Mouse (Mus musculus) forebrain, postnatal 0 days (tissue): Measurements from ENCODE around the gene Arhgap5. TPM values are rescaled to one million over a fixed set of nuclear protein-coding genes. Genes with fewer than 3 reads are reported as not detected.

ENCODE experiments used
- ATAC-seq: fragments of 200-750 bp; cut with Nextera tagmentation; 2 replicates; pipeline ENCODE4 v1.8.0; 2017; ENCODE audit warnings: mild to moderate bottlenecking, moderate library complexity
- DNase-seq: peaks from one replicate; pipeline ENCODE4 v3.0.0-alpha.2; 2015
- H3K27ac ChIP-seq: fragments of 300-500 bp; sonication (generic); 2 replicates; pipeline ENCODE4 v1.5.1; 2014; ENCODE audit warnings: low read depth, mild to moderate bottlenecking, antibody characterized with exemption, low read length, moderate library complexity, mixed read lengths
- H3K27me3 ChIP-seq: fragments of 300-500 bp; sonication (generic); 2 replicates; pipeline ENCODE4 v1.6.1; 2014; ENCODE audit warnings: mild to moderate bottlenecking, low read length, mixed read lengths; ENCODE audit not compliant: insufficient read depth
- H3K36me3 ChIP-seq: fragments of 300-500 bp; sonication (generic); 2 replicates; pipeline ENCODE4 v1.6.1; 2014; ENCODE audit warnings: mild to moderate bottlenecking, moderate library complexity; ENCODE audit not compliant: insufficient read depth
- H3K4me1 ChIP-seq: fragments of 300-500 bp; sonication (generic); 2 replicates; pipeline ENCODE4 v1.6.1; 2014; ENCODE audit warnings: antibody characterized with exemption; ENCODE audit not compliant: insufficient read depth
- H3K4me2 ChIP-seq: fragments of 300-500 bp; sonication (generic); 2 replicates; pipeline ENCODE4 v1.6.1; 2014; ENCODE audit warnings: low read depth, mild to moderate bottlenecking, moderate library complexity
- H3K4me3 ChIP-seq: fragments of 300-500 bp; sonication (generic); 2 replicates; pipeline ENCODE4 v1.5.1; 2014; ENCODE audit warnings: low read depth, low read length, mixed read lengths
- H3K9ac ChIP-seq: fragments of 300-500 bp; sonication (generic); 2 replicates; pipeline ENCODE4 v1.6.1; 2014; ENCODE audit warnings: mild to moderate bottlenecking
- H3K9me3 ChIP-seq: fragments of 300-500 bp; sonication (generic); 2 replicates; pipeline ENCODE4 v1.6.1; 2016; ENCODE audit warnings: low read length
- CTCF ChIP-seq: sonication (generic); IDR thresholded peaks from 2 replicates; pipeline ENCODE4 v1.5.1; 2016; ENCODE audit warnings: antibody characterized with exemption, control low read depth, low read depth
- WGBS: fragments of 180-500 bp; shearing (Covaris S2); extraction: QIAGEN DNeasy Blood & Tissue Kit; methylation state at CpG from one replicate; pipeline ENCODE4 v1.1.7; 2014; 5-methylcytosine and 5-hydroxymethylcytosine counted together
- polyA plus RNA-seq: library from polyadenylated mRNA; unstranded; fragments of >200 nt; fragmentation: Nextera tagmentation; extraction: Ambion mirVana; gene quantifications from 2 replicates; pipeline ENCODE4 v1.2.1, GENCODE M21; 2015
- total RNA-seq: library from RNA; depleted of rRNA; stranded (reverse); fragments of >200 nt; gene quantifications from 2 replicates; pipeline ENCODE4 v1.2.3, GENCODE M21; 2014; rRNA removed

Arhgap5 gene
- total and polyA plus RNA-seq, 2 experiments from 2014 or later = 26.0 to 82.6 TPM

GRCm38 (mm10) chr12:52604992-52605652, 101.3 kb downstream of the Arhgap5 start:
- DNase-seq (no peak), ATAC-seq (no peak)
- Histone ChIP-seq H3K4me3 (peak overlapping the region; percentile 73), H3K4me1 (no peaks in the 10 kb centered on the region), H3K9ac (peak overlapping the region; percentile 91), H3K4me2 (peak overlapping the region; percentile 63), H3K36me3 (no peaks in the 10 kb centered on the region), H3K27ac (peak overlapping the region; percentile 96), H3K27me3 (no peaks in the 10 kb centered on the region), H3K9me3 (no peaks in the 10 kb centered on the region)
- no peak for TF ChIP-seq CTCF
- WGBS = 42% methylated on average over 13 of the region's 13 CpGs

DNA sequence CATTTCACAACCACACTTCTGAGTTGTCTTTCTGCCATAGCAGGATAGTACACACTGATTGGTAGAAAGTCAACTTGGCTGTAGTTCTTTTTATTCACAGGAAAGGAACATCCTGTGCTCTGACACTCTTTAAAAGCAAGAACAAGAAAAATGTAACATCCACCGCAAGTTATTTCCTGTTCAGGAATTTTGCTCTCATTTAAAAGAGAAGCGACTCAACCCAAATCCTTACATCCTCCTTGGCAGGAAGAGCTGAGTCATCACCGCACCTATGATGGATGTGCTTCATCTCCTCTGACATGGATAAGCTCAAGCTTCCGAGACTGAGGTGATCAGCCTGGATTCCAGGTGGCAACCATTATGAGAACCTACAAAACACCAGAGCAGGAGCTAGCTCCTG, 103.6 kb downstream of the Arhgap5 start:
- Histone ChIP-seq H3K9me3 (no peaks in the 10 kb centered on the region), H3K4me2 (no peak overlapping the region), H3K36me3 (no peaks in the 10 kb centered on the region), H3K27ac (no peak overlapping the region), H3K4me3 (no peak overlapping the region), H3K9ac (no peak overlapping the region), H3K27me3 (no peaks in the 10 kb centered on the region), H3K4me1 (no peaks in the 10 kb centered on the region)
- ATAC-seq (no peak), DNase-seq (no peak)
- no peak for TF ChIP-seq CTCF
- 89% methylated on average over 4 of the region's 4 CpGs for WGBS

DNA sequence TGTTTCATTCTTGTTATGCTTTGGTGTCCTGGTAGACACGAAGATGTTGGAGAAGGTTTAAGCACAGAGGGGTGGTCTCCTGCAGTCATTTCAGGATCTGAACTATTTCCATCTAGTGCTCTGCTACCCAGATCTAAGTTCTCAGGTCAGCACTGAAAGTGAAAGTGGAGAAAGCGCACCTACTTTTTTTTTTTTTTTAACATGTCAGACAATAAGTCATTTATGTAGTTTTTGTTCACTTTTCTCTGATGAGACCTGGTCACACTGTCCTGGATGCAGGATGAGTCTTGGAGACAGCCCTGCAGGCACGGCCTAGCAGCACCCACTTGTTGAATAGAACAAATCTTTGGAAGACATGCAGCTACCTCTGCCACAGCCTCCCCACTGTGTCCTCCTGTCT, 111.9 kb downstream of the Arhgap5 start:
- Histone ChIP-seq H3K9ac (no peak overlapping the region), H3K27me3 (no peaks in the 10 kb centered on the region), H3K4me3 (no peak overlapping the region), H3K4me2 (no peak overlapping the region), H3K36me3 (no peaks in the 10 kb centered on the region), H3K4me1 (no peaks in the 10 kb centered on the region), H3K27ac (no peak overlapping the region), H3K9me3 (no peaks in the 10 kb centered on the region)
- no peak for TF ChIP-seq CTCF
- ATAC-seq (no peak), DNase-seq (no peak)
- whole genome bisulfite sequencing = 81% methylated on average over 3 of the region's 3 CpGs

DNA sequence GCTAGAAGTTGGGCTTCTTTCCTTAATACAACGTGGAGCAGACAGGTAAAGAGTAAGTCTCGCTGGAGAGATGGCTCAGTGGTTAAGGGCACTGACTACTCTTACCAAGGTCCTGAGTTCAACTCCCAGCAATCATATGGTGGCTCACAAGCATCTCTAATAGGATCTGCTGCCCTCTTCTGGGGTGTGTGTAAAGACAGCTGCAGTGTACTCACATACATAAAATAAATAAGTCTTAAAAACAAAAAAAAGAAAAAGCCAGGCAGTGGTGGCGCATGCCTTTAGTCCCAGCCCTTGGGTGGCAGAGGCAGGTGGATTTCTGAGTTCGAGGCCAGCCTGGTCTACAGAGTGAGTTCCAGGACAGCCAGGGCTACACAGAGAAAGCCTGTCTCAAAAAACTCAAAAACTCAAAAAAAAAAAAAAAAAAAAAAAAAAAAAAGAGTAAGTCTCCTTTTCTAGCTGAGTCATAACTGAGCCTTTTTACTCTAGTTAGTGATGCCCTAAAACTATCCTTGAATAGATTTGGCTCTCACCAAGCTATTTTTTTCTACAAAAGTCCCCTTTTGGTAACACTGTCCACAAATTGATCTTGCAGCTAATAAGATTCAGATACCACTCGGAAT, 114.8 kb downstream of the Arhgap5 start:
- H3K27me3 ChIP-seq = no peaks in the 10 kb centered on the region
- H3K4me3 ChIP-seq = no peak overlapping the region
- H3K4me1 ChIP-seq = no peaks in the 10 kb centered on the region
- no peak for ATAC-seq
- 85% methylated on average over 5 of the region's 5 CpGs for WGBS
- no peaks in the 10 kb centered on the region for H3K9me3 ChIP-seq
- H3K9ac ChIP-seq = no peak overlapping the region
- H3K27ac ChIP-seq = no peak overlapping the region
- no peak for TF ChIP-seq CTCF
- DNase-seq = no peak
- no peak overlapping the region for H3K4me2 ChIP-seq
- H3K36me3 ChIP-seq = no peaks in the 10 kb centered on the region

GRCm38 (mm10) chr12:52619644-52620043, 115.9 kb downstream of the Arhgap5 start:
- H3K36me3 ChIP-seq = no peaks in the 10 kb centered on the region
- H3K4me3 ChIP-seq = no peak overlapping the region
- no peaks in the 10 kb centered on the region for H3K9me3 ChIP-seq
- no peak overlapping the region for H3K27ac ChIP-seq
- no peak overlapping the region for H3K4me2 ChIP-seq
- H3K9ac ChIP-seq = no peak overlapping the region
- ATAC-seq (no peak), DNase-seq (no peak)
- H3K4me1 ChIP-seq = no peaks in the 10 kb centered on the region
- H3K27me3 ChIP-seq = no peaks in the 10 kb centered on the region
- no peak for TF ChIP-seq CTCF

Other genes starting within 250 kb of the Arhgap5 start
- gene Akap6, start 195.4 kb downstream of the Arhgap5 start, total RNA-seq = 58.9 and 68.9 TPM in 2 replicates
- gene Akap6, start 195.4 kb downstream of the Arhgap5 start, polyA plus RNA-seq = 7.2 and 14.4 TPM in 2 replicates